Mouse (Mus musculus): ENCODE measurements around the gene Rnf223.

The Rnf223 gene

GRCm38 (mm10) chr4:156130436-156130835, at the start of gene Rnf223:
Rnf223 (plus strand) TSS chr4:156130513.
- DNase-seq: no peak

- DNase-seq: no peak
Measured at GRCm38 (mm10) chr4:156082621-156083234, 47.6 kb upstream of the Rnf223 start.

- DNase-seq: no peak
Measured at GRCm38 (mm10) chr4:156083348-156083747, 47.0 kb upstream of the Rnf223 start.

- DNase-seq: no peak
Measured at GRCm38 (mm10) chr4:156084096-156084879, 46.0 kb upstream of the Rnf223 start.

- no peak for DNase-seq
Measured at GRCm38 (mm10) chr4:156085256-156085655, 45.1 kb upstream of the Rnf223 start.

- DNase-seq: no peak
Measured at GRCm38 (mm10) chr4:156087398-156088087, 42.8 kb upstream of the Rnf223 start.

- no peak for DNase-seq
Measured at GRCm38 (mm10) chr4:156091236-156091635, 39.1 kb upstream of the Rnf223 start.

- no peak for DNase-seq
Measured at GRCm38 (mm10) chr4:156092765-156093164, 37.5 kb upstream of the Rnf223 start.

- DNase-seq: no peak
Measured at GRCm38 (mm10) chr4:156093758-156094157, 36.6 kb upstream of the Rnf223 start.

- DNase-seq: no peak
Measured at GRCm38 (mm10) chr4:156096191-156096590, 34.1 kb upstream of the Rnf223 start.

GRCm38 (mm10) chr4:156097770-156098366, 32.4 kb upstream of the Rnf223 start:
- DNase-seq: no peak

GRCm38 (mm10) chr4:156099427-156099826, 30.9 kb upstream of the Rnf223 start:
- DNase-seq: no peak

- DNase-seq: no peak
Measured at GRCm38 (mm10) chr4:156100501-156100900, 29.8 kb upstream of the Rnf223 start.

GRCm38 (mm10) chr4:156101481-156101903, 28.8 kb upstream of the Rnf223 start:
- DNase-seq: no peak

- no peak for DNase-seq
Measured at GRCm38 (mm10) chr4:156103342-156103741, 27.0 kb upstream of the Rnf223 start.

GRCm38 (mm10) chr4:156108606-156109546, 21.4 kb upstream of the Rnf223 start:
- peak; percentile 27 for DNase-seq

GRCm38 (mm10) chr4:156109570-156110331, 20.6 kb upstream of the Rnf223 start, which contains the start of gene 9430015G10Rik:
9430015G10Rik (plus strand) TSS chr4:156109982.
- DNase-seq: peak; percentile 97

- no peak for DNase-seq
Measured at GRCm38 (mm10) chr4:156124077-156124476, 6.2 kb upstream of the Rnf223 start.

- DNase-seq: no peak
Measured at GRCm38 (mm10) chr4:156125393-156125792, 4.9 kb upstream of the Rnf223 start.

- DNase-seq: no peak
Measured at GRCm38 (mm10) chr4:156126841-156127240, 3.5 kb upstream of the Rnf223 start.

- DNase-seq: no peak
Measured at GRCm38 (mm10) chr4:156128746-156129145, 1.6 kb upstream of the Rnf223 start.

Measured in right cerebral cortex, postnatal 14 days (tissue).